Mouse (Mus musculus): ENCODE results near the gene Glis3. TPM values are rescaled to one million over a fixed set of nuclear protein-coding genes. Genes with fewer than 3 reads are reported as not detected.

The Glis3 gene
- polyA plus RNA-seq, 1 experiment from 2014 or later, result 0.85 TPM

- DNase-seq (ENCODE audit: low spot score) (no peak), ATAC-seq (ENCODE audit: low FRiP score, low TSS enrichment) (no peak)
- TF ChIP-seq CTCF (IDR thresholded peaks at IDR 0.05; ENCODE audit: low read depth) (no peak), EP300 (optimal IDR thresholded peaks at IDR 0.05) (no peak)
- H3K27ac ChIP-seq (replicated peaks), result no peak overlapping the region
- WGBS, result 88% methylated on average over 5 of the region's 5 CpGs
- no peaks in the 10 kb centered on the region for H3K4me1 ChIP-seq (replicated peaks; ENCODE audit: control insufficient read depth, insufficient read depth)
- H3K36me3 ChIP-seq (ENCODE audit: control insufficient read depth, insufficient read depth, low read length), result no peaks in the 10 kb centered on the region; the same call in 1 of the 2 replicates
- no peak overlapping the region for H3K4me2 ChIP-seq (replicated peaks; ENCODE audit: low read depth)
- H3K27me3 ChIP-seq (ENCODE audit: control insufficient read depth, insufficient read depth, low read length), result no peaks in the 10 kb centered on the region
- no peak overlapping the region for H3K9ac ChIP-seq (ENCODE audit: low read length)
- no peak overlapping the region for H3K4me3 ChIP-seq (ENCODE audit: low read depth, low read length)
- no peaks in the 10 kb centered on the region for H3K9me3 ChIP-seq (ENCODE audit: control insufficient read depth, low read length)
Measured at GRCm38 (mm10) chr19:28650836-28651235, 29.0 kb downstream of the Glis3 start.

- Histone ChIP-seq H3K27me3 (ENCODE audit: control insufficient read depth, insufficient read depth, low read length) (no peaks in the 10 kb centered on the region), H3K36me3 (ENCODE audit: control insufficient read depth, insufficient read depth, low read length) (no peaks in the 10 kb centered on the region; the same call in 1 of the 2 replicates), H3K9me3 (ENCODE audit: control insufficient read depth, low read length) (no peaks in the 10 kb centered on the region), H3K4me2 (replicated peaks; ENCODE audit: low read depth) (no peak overlapping the region), H3K27ac (replicated peaks) (no peak overlapping the region), H3K4me3 (ENCODE audit: low read depth, low read length) (no peak overlapping the region), H3K9ac (ENCODE audit: low read length) (no peak overlapping the region), H3K4me1 (replicated peaks; ENCODE audit: control insufficient read depth, insufficient read depth) (no peaks in the 10 kb centered on the region)
- no peak for TF ChIP-seq CTCF (IDR thresholded peaks at IDR 0.05; ENCODE audit: low read depth)
- no peak for TF ChIP-seq EP300 (optimal IDR thresholded peaks at IDR 0.05)
- DNase-seq (ENCODE audit: low spot score) (no peak), ATAC-seq (ENCODE audit: low FRiP score, low TSS enrichment) (no peak)
- 67% methylated on average over 5 of the region's 5 CpGs for WGBS
Measured at GRCm38 (mm10) chr19:28649489-28649888, 30.4 kb downstream of the Glis3 start.

- no peak overlapping the region for H3K4me2 ChIP-seq (replicated peaks; ENCODE audit: low read depth)
- ATAC-seq (ENCODE audit: low FRiP score, low TSS enrichment) (no peak), DNase-seq (ENCODE audit: low spot score) (no peak)
- H3K27ac ChIP-seq (replicated peaks), result no peak overlapping the region
- no peak overlapping the region for H3K4me3 ChIP-seq (ENCODE audit: low read depth, low read length)
- TF ChIP-seq CTCF (IDR thresholded peaks at IDR 0.05; ENCODE audit: low read depth) (no peak), EP300 (optimal IDR thresholded peaks at IDR 0.05) (no peak)
- H3K27me3 ChIP-seq (ENCODE audit: control insufficient read depth, insufficient read depth, low read length), result no peaks in the 10 kb centered on the region
- H3K9me3 ChIP-seq (ENCODE audit: control insufficient read depth, low read length), result no peaks in the 10 kb centered on the region
- H3K36me3 ChIP-seq (ENCODE audit: control insufficient read depth, insufficient read depth, low read length), result no peaks in the 10 kb centered on the region; the same call in 1 of the 2 replicates
- 71% methylated on average over 4 of the region's 4 CpGs for WGBS
- H3K4me1 ChIP-seq (replicated peaks; ENCODE audit: control insufficient read depth, insufficient read depth), result no peaks in the 10 kb centered on the region
- H3K9ac ChIP-seq (ENCODE audit: low read length), result no peak overlapping the region
Measured at GRCm38 (mm10) chr19:28648881-28649280, 31.0 kb downstream of the Glis3 start.

GRCm38 (mm10) chr19:28647424-28647823 is 32.5 kb downstream of the Glis3 start:
- no peaks in the 10 kb centered on the region for H3K27me3 ChIP-seq (ENCODE audit: control insufficient read depth, insufficient read depth, low read length)
- WGBS, result 83% methylated on average over 6 of the region's 6 CpGs
- no peak overlapping the region for H3K27ac ChIP-seq (replicated peaks)
- no peak for ATAC-seq (ENCODE audit: low FRiP score, low TSS enrichment)
- TF ChIP-seq EP300 (optimal IDR thresholded peaks at IDR 0.05) (no peak), CTCF (IDR thresholded peaks at IDR 0.05; ENCODE audit: low read depth) (no peak)
- no peaks in the 10 kb centered on the region for H3K4me1 ChIP-seq (replicated peaks; ENCODE audit: control insufficient read depth, insufficient read depth)
- no peak for DNase-seq (ENCODE audit: low spot score)
- no peak overlapping the region for H3K4me3 ChIP-seq (ENCODE audit: low read depth, low read length)
- no peaks in the 10 kb centered on the region for H3K36me3 ChIP-seq (ENCODE audit: control insufficient read depth, insufficient read depth, low read length)
- H3K9me3 ChIP-seq (ENCODE audit: control insufficient read depth, low read length), result no peaks in the 10 kb centered on the region
- H3K4me2 ChIP-seq (replicated peaks; ENCODE audit: low read depth), result no peak overlapping the region
- no peak overlapping the region for H3K9ac ChIP-seq (ENCODE audit: low read length)

- H3K4me3 ChIP-seq (ENCODE audit: low read depth, low read length), result no peak overlapping the region
- H3K4me2 ChIP-seq (replicated peaks; ENCODE audit: low read depth), result no peak overlapping the region
- no peaks in the 10 kb centered on the region for H3K9me3 ChIP-seq (ENCODE audit: control insufficient read depth, low read length)
- ATAC-seq (ENCODE audit: low FRiP score, low TSS enrichment) (no peak), DNase-seq (ENCODE audit: low spot score) (no peak)
- 55% methylated on average over 4 of the region's 4 CpGs for WGBS
- no peak overlapping the region for H3K27ac ChIP-seq (replicated peaks)
- H3K4me1 ChIP-seq (replicated peaks; ENCODE audit: control insufficient read depth, insufficient read depth), result no peaks in the 10 kb centered on the region
- H3K36me3 ChIP-seq (ENCODE audit: control insufficient read depth, insufficient read depth, low read length), result no peaks in the 10 kb centered on the region
- H3K27me3 ChIP-seq (ENCODE audit: control insufficient read depth, insufficient read depth, low read length), result no peaks in the 10 kb centered on the region
- H3K9ac ChIP-seq (ENCODE audit: low read length), result no peak overlapping the region
- TF ChIP-seq EP300 (optimal IDR thresholded peaks at IDR 0.05), result no peak
- no peak for TF ChIP-seq CTCF (IDR thresholded peaks at IDR 0.05; ENCODE audit: low read depth)
Measured at GRCm38 (mm10) chr19:28646286-28646685, 33.6 kb downstream of the Glis3 start.

- DNase-seq (ENCODE audit: low spot score) (peak; percentile 63), ATAC-seq (ENCODE audit: low FRiP score, low TSS enrichment) (peak; percentile 57; the same call in 1 of the 2 replicates)
- H3K27me3 ChIP-seq (ENCODE audit: control insufficient read depth, insufficient read depth, low read length), result no peaks in the 10 kb centered on the region
- 43% methylated on average over 7 of the region's 7 CpGs for WGBS
- H3K9ac ChIP-seq (ENCODE audit: low read length), result no peak overlapping the region
- H3K9me3 ChIP-seq (ENCODE audit: control insufficient read depth, low read length), result no peaks in the 10 kb centered on the region
- H3K4me3 ChIP-seq (ENCODE audit: low read depth, low read length), result no peak overlapping the region
- no peaks in the 10 kb centered on the region for H3K4me1 ChIP-seq (replicated peaks; ENCODE audit: control insufficient read depth, insufficient read depth)
- no peak overlapping the region for H3K4me2 ChIP-seq (replicated peaks; ENCODE audit: low read depth)
- H3K27ac ChIP-seq (replicated peaks), result no peak overlapping the region
- TF ChIP-seq CTCF (IDR thresholded peaks at IDR 0.05; ENCODE audit: low read depth), result no peak
- no peak for TF ChIP-seq EP300 (optimal IDR thresholded peaks at IDR 0.05)
- no peaks in the 10 kb centered on the region for H3K36me3 ChIP-seq (ENCODE audit: control insufficient read depth, insufficient read depth, low read length)
Measured at GRCm38 (mm10) chr19:28640861-28641381, 39.0 kb downstream of the Glis3 start.

Measured in stomach, postnatal 0 days (tissue).